Mouse (Mus musculus): ENCODE data around the gene Tmem82. TPM values are rescaled to one million over a fixed set of nuclear protein-coding genes. Genes with fewer than 3 reads are reported as not detected.

Gene Tmem82
- polyA plus RNA-seq, 1 experiment from 2014 or later, result 0.52 TPM

DNA sequence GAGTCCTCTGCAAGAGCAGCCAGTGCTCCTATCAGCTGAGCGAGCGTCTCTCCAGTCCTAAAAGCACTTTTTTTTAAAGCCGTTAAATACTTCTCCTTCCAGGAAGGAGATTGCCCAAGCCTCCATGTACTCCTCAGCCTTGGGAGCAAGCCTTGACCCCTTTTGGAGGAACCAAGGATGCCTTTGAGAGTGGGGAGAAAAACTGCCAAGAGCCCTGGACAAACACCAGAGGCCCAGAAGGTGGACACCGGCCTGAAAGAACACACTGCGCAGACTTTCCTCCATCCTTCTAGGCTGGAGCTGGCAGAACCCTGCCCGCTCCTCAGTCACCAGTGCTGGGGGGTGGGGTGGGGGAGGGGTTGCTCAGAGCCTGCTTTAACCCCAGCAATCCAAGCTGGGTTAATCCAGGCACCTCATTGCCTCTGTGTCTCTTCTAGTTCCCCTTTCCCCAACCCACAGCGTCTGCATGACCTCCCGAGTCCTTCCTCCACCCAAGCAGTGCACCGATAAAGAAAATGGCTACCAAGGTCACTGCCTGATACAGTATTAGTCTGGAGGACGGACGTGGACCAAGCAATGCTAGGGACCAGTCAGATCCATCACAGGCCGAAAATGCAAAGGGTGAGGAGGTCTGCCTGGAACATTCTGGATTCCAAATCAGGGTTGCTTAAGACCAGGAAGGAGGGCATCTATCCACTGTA, 37.6 kb upstream of the Tmem82 start:
- DNase-seq (ENCODE audit: low spot score) (no peak), ATAC-seq (ENCODE audit: low FRiP score) (no peak)
- H3K4me2 ChIP-seq (replicated peaks; ENCODE audit: low read depth, low read length), result no peak overlapping the region
- no peaks in the 10 kb centered on the region for H3K9me3 ChIP-seq (ENCODE audit: control insufficient read depth, low read length)
- H3K27ac ChIP-seq (ENCODE audit: low read depth, low read length), result no peak overlapping the region
- 88% methylated on average over 12 of the region's 12 CpGs for WGBS
- H3K27me3 ChIP-seq (ENCODE audit: control insufficient read depth, insufficient read depth, low read length), result no peaks in the 10 kb centered on the region
- no peak overlapping the region for H3K9ac ChIP-seq (ENCODE audit: low read depth, low read length)
- no peaks in the 10 kb centered on the region for H3K4me1 ChIP-seq (replicated peaks; ENCODE audit: control insufficient read depth, insufficient read depth, low read length)
- H3K4me3 ChIP-seq (ENCODE audit: low read depth, low read length), result no peak overlapping the region
- no peaks in the 10 kb centered on the region for H3K36me3 ChIP-seq (ENCODE audit: control insufficient read depth, insufficient read depth, low read length)

GRCm38 (mm10) chr4:141654509-141654908, 36.1 kb upstream of the Tmem82 start:
- Histone ChIP-seq H3K4me3 (ENCODE audit: low read depth, low read length) (no peak overlapping the region), H3K36me3 (ENCODE audit: control insufficient read depth, insufficient read depth, low read length) (no peaks in the 10 kb centered on the region), H3K9me3 (ENCODE audit: control insufficient read depth, low read length) (no peaks in the 10 kb centered on the region), H3K27ac (ENCODE audit: low read depth, low read length) (no peak overlapping the region), H3K9ac (ENCODE audit: low read depth, low read length) (no peak overlapping the region), H3K4me2 (replicated peaks; ENCODE audit: low read depth, low read length) (no peak overlapping the region), H3K4me1 (replicated peaks; ENCODE audit: control insufficient read depth, insufficient read depth, low read length) (no peaks in the 10 kb centered on the region), H3K27me3 (ENCODE audit: control insufficient read depth, insufficient read depth, low read length) (no peaks in the 10 kb centered on the region)
- 91% methylated on average over 6 of the region's 6 CpGs for WGBS
- DNase-seq (ENCODE audit: low spot score) (no peak), ATAC-seq (ENCODE audit: low FRiP score) (no peak)

GRCm38 (mm10) chr4:141653813-141654212, 35.4 kb upstream of the Tmem82 start:
- WGBS, result 92% methylated on average over 13 of the region's 13 CpGs
- no peak overlapping the region for H3K4me3 ChIP-seq (ENCODE audit: low read depth, low read length)
- no peaks in the 10 kb centered on the region for H3K9me3 ChIP-seq (ENCODE audit: control insufficient read depth, low read length)
- no peaks in the 10 kb centered on the region for H3K27me3 ChIP-seq (ENCODE audit: control insufficient read depth, insufficient read depth, low read length)
- no peaks in the 10 kb centered on the region for H3K4me1 ChIP-seq (replicated peaks; ENCODE audit: control insufficient read depth, insufficient read depth, low read length)
- ATAC-seq (ENCODE audit: low FRiP score), result no peak
- DNase-seq (ENCODE audit: low spot score), result no peak
- no peak overlapping the region for H3K9ac ChIP-seq (ENCODE audit: low read depth, low read length)
- no peak overlapping the region for H3K27ac ChIP-seq (ENCODE audit: low read depth, low read length)
- no peak overlapping the region for H3K4me2 ChIP-seq (replicated peaks; ENCODE audit: low read depth, low read length)
- H3K36me3 ChIP-seq (ENCODE audit: control insufficient read depth, insufficient read depth, low read length), result no peaks in the 10 kb centered on the region

- no peak for ATAC-seq (ENCODE audit: low FRiP score)
- H3K27ac ChIP-seq (ENCODE audit: low read depth, low read length), result no peak overlapping the region
- H3K9ac ChIP-seq (ENCODE audit: low read depth, low read length), result no peak overlapping the region
- H3K27me3 ChIP-seq (ENCODE audit: control insufficient read depth, insufficient read depth, low read length), result no peaks in the 10 kb centered on the region
- H3K9me3 ChIP-seq (ENCODE audit: control insufficient read depth, low read length), result no peaks in the 10 kb centered on the region
- WGBS, result 93% methylated on average over 8 of the region's 8 CpGs
- no peaks in the 10 kb centered on the region for H3K36me3 ChIP-seq (ENCODE audit: control insufficient read depth, insufficient read depth, low read length)
- H3K4me2 ChIP-seq (replicated peaks; ENCODE audit: low read depth, low read length), result no peak overlapping the region
- no peak overlapping the region for H3K4me3 ChIP-seq (ENCODE audit: low read depth, low read length)
- no peaks in the 10 kb centered on the region for H3K4me1 ChIP-seq (replicated peaks; ENCODE audit: control insufficient read depth, insufficient read depth, low read length)
- no peak for DNase-seq (ENCODE audit: low spot score)
Measured at GRCm38 (mm10) chr4:141653044-141653443, 34.6 kb upstream of the Tmem82 start.

DNA sequence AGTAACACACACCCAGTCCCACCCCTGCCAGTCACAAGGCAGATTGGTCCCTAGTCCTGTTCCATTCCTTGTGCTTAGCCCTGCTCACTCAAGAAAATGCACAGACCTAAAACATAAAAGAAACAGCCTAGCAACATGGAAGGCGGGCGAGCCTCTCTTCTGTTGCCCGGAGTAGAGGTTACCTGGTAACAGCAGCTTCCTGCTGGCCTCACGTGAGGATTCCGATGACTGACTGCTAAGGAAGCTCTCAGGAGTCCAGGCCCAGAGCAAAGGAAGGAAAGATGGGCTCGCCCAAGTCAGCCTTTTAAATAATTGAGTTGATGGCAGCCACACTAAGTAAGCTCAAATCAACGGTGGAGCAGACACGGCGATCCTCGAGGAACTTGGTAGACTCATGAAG, 33.5 kb upstream of the Tmem82 start:
- H3K4me1 ChIP-seq (replicated peaks; ENCODE audit: control insufficient read depth, insufficient read depth, low read length), result no peaks in the 10 kb centered on the region
- H3K36me3 ChIP-seq (ENCODE audit: control insufficient read depth, insufficient read depth, low read length), result no peaks in the 10 kb centered on the region
- DNase-seq (ENCODE audit: low spot score) (no peak), ATAC-seq (ENCODE audit: low FRiP score) (no peak)
- H3K4me2 ChIP-seq (replicated peaks; ENCODE audit: low read depth, low read length), result no peak overlapping the region
- no peak overlapping the region for H3K27ac ChIP-seq (ENCODE audit: low read depth, low read length)
- 88% methylated on average over 10 of the region's 10 CpGs for WGBS
- no peak overlapping the region for H3K4me3 ChIP-seq (ENCODE audit: low read depth, low read length)
- no peaks in the 10 kb centered on the region for H3K9me3 ChIP-seq (ENCODE audit: control insufficient read depth, low read length)
- no peaks in the 10 kb centered on the region for H3K27me3 ChIP-seq (ENCODE audit: control insufficient read depth, insufficient read depth, low read length)
- no peak overlapping the region for H3K9ac ChIP-seq (ENCODE audit: low read depth, low read length)

DNA sequence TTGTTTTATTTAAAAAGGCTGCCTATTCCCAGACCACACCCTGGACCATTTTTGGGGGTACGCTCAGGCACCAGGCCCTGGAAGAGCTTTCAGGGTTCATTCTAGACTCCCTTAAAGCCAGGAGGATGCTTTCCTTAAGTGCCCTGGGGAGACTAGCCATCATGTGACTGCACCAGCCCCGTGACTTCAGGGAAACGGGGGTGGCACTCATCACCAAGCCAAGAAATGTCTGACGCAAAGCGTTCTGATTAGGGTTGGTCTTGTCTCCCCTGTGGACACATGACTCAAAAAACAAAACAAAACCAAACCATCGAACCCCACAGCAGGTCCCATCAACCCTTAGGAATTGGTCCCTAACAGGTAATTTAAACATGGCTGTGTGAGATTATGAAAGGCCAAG, 32.9 kb upstream of the Tmem82 start:
- H3K4me2 ChIP-seq (replicated peaks; ENCODE audit: low read depth, low read length), result no peak overlapping the region
- H3K4me3 ChIP-seq (ENCODE audit: low read depth, low read length), result no peak overlapping the region
- no peaks in the 10 kb centered on the region for H3K9me3 ChIP-seq (ENCODE audit: control insufficient read depth, low read length)
- H3K36me3 ChIP-seq (ENCODE audit: control insufficient read depth, insufficient read depth, low read length), result no peaks in the 10 kb centered on the region
- H3K27me3 ChIP-seq (ENCODE audit: control insufficient read depth, insufficient read depth, low read length), result no peaks in the 10 kb centered on the region
- no peak overlapping the region for H3K9ac ChIP-seq (ENCODE audit: low read depth, low read length)
- H3K27ac ChIP-seq (ENCODE audit: low read depth, low read length), result no peak overlapping the region
- no peak for ATAC-seq (ENCODE audit: low FRiP score)
- DNase-seq (ENCODE audit: low spot score), result no peak
- H3K4me1 ChIP-seq (replicated peaks; ENCODE audit: control insufficient read depth, insufficient read depth, low read length), result no peaks in the 10 kb centered on the region
- WGBS, result 90% methylated on average over 6 of the region's 6 CpGs

- no peak overlapping the region for H3K4me3 ChIP-seq (ENCODE audit: low read depth, low read length)
- H3K36me3 ChIP-seq (ENCODE audit: control insufficient read depth, insufficient read depth, low read length), result no peaks in the 10 kb centered on the region
- H3K4me2 ChIP-seq (replicated peaks; ENCODE audit: low read depth, low read length), result no peak overlapping the region
- H3K27ac ChIP-seq (ENCODE audit: low read depth, low read length), result no peak overlapping the region
- 80% methylated on average over 6 of the region's 6 CpGs for WGBS
- H3K9ac ChIP-seq (ENCODE audit: low read depth, low read length), result no peak overlapping the region
- no peaks in the 10 kb centered on the region for H3K9me3 ChIP-seq (ENCODE audit: control insufficient read depth, low read length)
- no peaks in the 10 kb centered on the region for H3K27me3 ChIP-seq (ENCODE audit: control insufficient read depth, insufficient read depth, low read length)
- no peaks in the 10 kb centered on the region for H3K4me1 ChIP-seq (replicated peaks; ENCODE audit: control insufficient read depth, insufficient read depth, low read length)
- DNase-seq (ENCODE audit: low spot score) (no peak), ATAC-seq (ENCODE audit: low FRiP score) (no peak)
Measured at GRCm38 (mm10) chr4:141649244-141649643, 30.8 kb upstream of the Tmem82 start.

- no peaks in the 10 kb centered on the region for H3K27me3 ChIP-seq (ENCODE audit: control insufficient read depth, insufficient read depth, low read length)
- H3K4me2 ChIP-seq (replicated peaks; ENCODE audit: low read depth, low read length), result no peak overlapping the region
- H3K9me3 ChIP-seq (ENCODE audit: control insufficient read depth, low read length), result no peaks in the 10 kb centered on the region
- no peak overlapping the region for H3K9ac ChIP-seq (ENCODE audit: low read depth, low read length)
- no peak overlapping the region for H3K4me3 ChIP-seq (ENCODE audit: low read depth, low read length)
- no peaks in the 10 kb centered on the region for H3K4me1 ChIP-seq (replicated peaks; ENCODE audit: control insufficient read depth, insufficient read depth, low read length)
- H3K27ac ChIP-seq (ENCODE audit: low read depth, low read length), result no peak overlapping the region
- no peak for DNase-seq (ENCODE audit: low spot score)
- no peaks in the 10 kb centered on the region for H3K36me3 ChIP-seq (ENCODE audit: control insufficient read depth, insufficient read depth, low read length)
- WGBS, result 95% methylated on average over 5 of the region's 5 CpGs
- no peak for ATAC-seq (ENCODE audit: low FRiP score)
Measured at GRCm38 (mm10) chr4:141648262-141648661, 29.8 kb upstream of the Tmem82 start.

- H3K4me1 ChIP-seq (replicated peaks; ENCODE audit: control insufficient read depth, insufficient read depth, low read length), result no peaks in the 10 kb centered on the region
- H3K9me3 ChIP-seq (ENCODE audit: control insufficient read depth, low read length), result no peaks in the 10 kb centered on the region
- ATAC-seq (ENCODE audit: low FRiP score), result no peak
Measured at GRCm38 (mm10) chr4:141647187-141647586, 28.8 kb upstream of the Tmem82 start.

More at GRCm38 (mm10) chr4:141647187-141647586, 28.8 kb upstream of the Tmem82 start:
- no peak overlapping the region for H3K9ac ChIP-seq (ENCODE audit: low read depth, low read length)
- no peak overlapping the region for H3K4me2 ChIP-seq (replicated peaks; ENCODE audit: low read depth, low read length)
- H3K36me3 ChIP-seq (ENCODE audit: control insufficient read depth, insufficient read depth, low read length), result no peaks in the 10 kb centered on the region
- H3K4me3 ChIP-seq (ENCODE audit: low read depth, low read length), result no peak overlapping the region
- DNase-seq (ENCODE audit: low spot score), result no peak
- H3K27me3 ChIP-seq (ENCODE audit: control insufficient read depth, insufficient read depth, low read length), result no peaks in the 10 kb centered on the region
- H3K27ac ChIP-seq (ENCODE audit: low read depth, low read length), result no peak overlapping the region
- 89% methylated on average over 3 of the region's 3 CpGs for WGBS

Data from hindbrain, embryonic 11.5 days (tissue).